Mouse (Mus musculus) gonadal fat pad, adult 2 months (tissue): Measurements from ENCODE around the gene Myo1f. TPM values are rescaled to one million over a fixed set of nuclear protein-coding genes. Genes with fewer than 3 reads are reported as not detected.

Experiments used
- DNase-seq: peaks from one replicate; pipeline ENCODE4 v3.0.0-alpha.2; 2012; ENCODE audit warnings: low read depth
- polyA plus RNA-seq: library from polyadenylated mRNA; depleted of rRNA; stranded (reverse); fragments of >200 nt; gene quantifications from 2 replicates; pipeline ENCODE4 v1.2.3, GENCODE M21; 2012; rRNA removed

Myo1f gene
- 6.2 TPM in 2 replicates for polyA plus RNA-seq

DNA sequence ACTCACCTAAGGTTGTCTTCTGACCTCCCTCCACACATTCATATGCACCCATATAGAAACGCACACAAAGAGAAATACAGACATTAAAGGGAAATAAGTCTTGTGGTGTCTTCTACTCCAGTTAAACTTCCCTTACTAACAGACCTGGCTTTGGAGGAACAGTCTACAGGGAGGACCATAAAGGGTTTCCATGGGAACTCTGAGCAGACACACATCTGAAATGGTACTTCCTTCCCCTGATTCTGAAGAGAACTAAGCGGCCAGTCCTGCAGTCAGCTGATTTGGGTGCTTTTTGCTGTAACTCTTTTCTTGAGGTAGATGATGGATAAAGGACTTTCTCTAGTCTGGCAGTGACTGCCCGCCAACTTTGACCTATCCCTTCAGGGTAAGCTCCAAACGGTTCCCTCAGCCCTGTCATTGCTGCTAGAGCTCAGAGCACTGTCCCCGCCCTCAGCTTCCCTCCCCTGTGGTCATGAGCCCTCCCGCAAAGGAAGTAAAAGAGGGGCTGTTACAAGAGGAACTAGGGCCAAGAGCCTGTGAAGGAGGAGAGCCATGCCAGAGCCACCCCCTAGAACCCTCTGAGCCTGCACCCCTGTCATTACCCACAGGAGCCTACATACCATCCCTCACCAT lies at the start of gene Myo1f:
Gene Myo1f (plus strand): TSS at position 485 of the 633 bp plus-strand sequence.
- no peak for DNase-seq

DNA sequence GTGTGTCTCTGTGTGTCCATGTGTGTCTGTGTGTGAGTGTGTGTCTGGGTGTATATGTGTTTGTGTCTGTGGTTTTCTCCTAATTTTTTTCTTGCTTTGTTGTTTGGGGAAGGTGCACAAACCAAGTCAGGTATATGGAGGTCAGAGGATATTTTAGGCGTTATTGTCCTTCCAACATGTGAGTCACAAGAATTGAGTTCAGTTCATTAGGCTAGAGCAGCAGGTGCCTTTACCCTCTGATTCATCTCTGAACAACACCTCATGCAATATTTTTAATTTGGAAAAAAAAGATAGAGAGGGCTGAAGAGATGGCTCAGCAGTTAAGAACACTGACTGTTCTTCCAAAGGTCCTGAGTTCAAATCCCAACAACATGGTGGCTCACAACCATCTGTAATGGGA lies 47.1 kb upstream of the Myo1f start:
- no peak for DNase-seq

DNA sequence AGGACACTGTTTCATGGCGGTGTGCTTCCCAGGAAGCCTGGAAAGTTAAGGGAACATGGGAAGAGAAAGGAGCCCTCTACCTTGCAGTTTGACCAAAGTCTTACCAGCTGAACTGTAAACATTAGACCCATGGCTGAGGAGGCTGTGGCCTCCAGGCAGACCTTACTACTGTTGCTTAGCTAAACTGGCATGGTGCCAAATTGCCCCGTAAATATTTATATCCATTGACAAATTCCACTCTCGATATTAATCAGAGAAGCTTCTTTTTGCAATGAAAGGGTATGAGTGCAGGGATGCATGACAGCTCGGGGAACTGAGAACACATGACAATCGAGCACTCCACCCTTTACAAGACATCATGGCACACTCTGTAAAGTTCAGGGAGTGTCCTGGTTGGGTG lies 45.3 kb upstream of the Myo1f start:
- no peak for DNase-seq

DNA sequence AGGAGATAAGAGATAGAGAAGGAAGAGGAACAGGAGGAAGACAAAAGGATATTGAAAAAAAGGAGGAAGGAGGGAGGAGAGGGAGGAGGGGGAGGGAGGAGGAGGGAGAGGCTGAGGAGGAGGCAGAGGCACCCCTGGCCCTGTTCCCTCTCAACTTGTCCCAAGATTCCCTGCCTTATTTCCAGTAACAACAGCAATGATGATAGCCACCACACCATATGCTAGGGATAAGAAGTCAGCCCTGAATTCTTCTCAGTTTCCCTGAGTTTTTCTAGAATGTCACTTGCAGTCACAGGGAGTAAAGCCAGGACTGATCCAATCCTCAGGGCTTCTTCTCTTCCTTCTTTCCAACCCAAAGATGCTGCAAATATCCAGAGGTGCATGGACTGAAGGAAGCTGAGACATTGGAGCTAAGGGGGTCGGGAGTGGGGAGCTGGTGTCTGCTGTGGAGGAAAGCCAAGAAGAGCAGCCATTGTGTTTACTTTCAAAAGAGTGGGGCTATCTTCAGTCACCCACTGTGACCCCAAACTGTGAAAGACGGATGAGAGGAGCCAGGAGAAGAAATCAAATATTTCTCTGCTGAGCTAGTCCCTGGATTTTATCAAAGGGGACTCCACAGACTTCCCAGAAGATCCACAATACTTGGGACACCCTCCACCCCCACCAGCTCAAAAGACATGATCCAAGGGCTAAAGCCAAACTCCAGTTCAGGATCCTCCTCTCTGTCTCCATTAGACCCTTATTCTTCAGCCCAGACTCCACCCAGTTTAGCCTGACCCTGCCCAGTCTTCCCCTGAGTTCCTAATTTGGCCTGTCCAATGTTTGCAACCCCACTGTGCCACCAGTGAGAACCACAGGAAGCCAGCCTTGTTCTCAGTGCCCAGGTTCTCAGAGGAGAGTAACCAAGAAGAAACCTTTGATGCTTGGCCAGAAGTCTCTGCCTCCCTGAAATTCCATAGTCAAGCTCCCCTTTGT lies 42.8 kb upstream of the Myo1f start:
- DNase-seq: no peak

DNA sequence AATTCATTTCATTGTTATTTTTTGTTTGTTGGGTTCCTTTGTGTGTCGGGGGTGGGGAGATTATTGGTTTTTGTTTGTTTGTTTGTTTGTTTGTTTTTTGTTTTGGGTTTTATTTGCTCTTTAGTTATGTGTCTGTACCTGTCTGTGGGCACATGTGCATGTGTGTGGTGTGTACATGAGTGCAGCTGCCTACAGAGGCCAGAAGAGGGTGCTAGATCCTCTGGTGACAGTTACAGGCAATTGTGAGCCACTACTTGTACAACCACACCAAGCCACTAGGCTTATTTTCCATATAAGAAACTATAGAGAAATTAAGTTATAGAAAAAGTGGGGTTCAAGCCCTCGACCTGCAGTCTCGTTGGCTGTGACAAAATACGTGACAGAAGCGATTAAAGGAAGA lies 41.6 kb upstream of the Myo1f start:
- no peak for DNase-seq

DNA sequence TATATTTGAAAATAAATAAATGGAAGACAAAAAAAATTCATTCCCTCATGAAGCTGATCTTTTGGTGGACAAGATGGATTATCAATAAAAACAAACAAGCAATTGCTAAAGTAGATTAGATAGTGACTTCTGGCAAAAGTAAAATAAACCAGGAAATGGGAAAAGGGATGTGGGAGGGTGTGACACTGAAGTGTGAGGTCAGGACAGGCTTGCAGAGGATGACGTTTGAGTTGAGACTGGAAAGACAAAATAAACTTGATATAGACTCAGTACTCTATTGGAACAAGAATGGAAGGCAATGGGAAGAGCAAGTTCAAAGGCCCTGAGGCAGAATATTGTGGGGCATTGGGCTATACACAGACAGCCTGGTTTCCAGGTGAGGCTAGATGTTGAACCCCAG lies 35.1 kb upstream of the Myo1f start:
- DNase-seq: no peak

DNA sequence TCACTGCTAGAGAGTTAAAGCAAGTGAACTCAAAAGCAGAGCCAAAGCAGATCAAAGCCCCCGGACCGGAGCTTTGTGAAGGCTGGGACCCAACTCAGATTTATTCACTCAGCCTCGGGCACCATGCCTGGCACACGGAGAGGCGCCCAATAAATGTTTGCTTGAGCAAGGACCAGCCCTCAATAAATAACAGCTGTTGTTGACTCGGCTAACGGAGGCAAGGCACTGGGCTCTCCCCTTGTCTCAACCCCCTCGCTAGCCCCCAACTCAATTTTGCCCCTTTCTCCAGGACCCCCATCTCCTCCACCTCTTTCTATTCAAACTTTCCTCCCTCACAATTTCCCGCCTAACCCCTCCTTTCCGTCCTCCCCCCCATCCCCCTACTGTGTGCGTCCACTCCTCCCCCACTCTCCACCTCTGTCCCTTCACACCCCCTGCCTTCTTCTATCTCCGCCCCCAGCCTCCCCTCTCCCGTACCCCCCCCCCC lies 32.0 kb upstream of the Myo1f start:
- no peak for DNase-seq

DNA sequence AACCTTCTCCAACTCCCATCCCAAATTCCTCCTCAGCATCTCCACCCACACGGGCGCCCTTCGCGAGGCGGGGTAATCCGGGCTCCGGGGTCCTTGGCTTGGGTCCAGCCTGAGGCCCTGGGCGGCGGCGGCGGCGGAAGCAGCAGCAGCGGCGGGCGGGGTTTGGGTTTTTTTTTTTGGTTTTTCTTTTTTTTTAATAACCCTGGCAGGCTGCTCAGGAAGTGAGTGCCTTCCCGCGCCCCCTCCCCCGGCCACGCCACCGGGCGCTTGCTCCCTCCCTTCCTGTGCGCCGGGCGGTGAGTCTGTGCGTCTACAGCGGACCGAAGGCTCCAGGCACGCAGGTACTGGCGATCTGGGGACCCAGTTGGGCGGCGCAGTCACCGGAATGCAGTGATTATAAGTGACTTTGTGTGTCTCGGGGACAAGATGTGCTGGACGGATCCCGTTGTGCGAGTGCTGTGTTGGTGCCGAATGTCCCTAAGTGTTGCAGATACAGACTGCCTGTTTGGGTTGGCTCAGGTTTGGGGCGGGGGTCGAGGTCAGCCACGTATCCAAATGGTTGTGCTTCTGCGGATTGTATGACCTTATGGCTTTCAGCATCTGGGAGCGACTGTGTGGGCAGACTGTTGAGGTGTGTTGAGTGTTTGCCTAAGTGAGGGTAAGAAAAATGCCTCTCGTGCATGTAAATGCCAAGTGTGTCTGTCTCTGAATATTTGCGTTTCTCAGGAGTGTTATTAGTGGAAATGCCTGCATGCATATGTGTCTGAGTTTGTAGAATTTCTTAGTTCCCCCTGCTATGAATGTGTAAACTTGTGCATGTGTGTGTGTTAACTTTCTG lies 31.4 kb upstream of the Myo1f start, which contains the start of gene Adamts10:
Gene Adamts10 (plus strand): TSS at position 287 of the 838 bp plus-strand sequence.
- DNase-seq: no peak

DNA sequence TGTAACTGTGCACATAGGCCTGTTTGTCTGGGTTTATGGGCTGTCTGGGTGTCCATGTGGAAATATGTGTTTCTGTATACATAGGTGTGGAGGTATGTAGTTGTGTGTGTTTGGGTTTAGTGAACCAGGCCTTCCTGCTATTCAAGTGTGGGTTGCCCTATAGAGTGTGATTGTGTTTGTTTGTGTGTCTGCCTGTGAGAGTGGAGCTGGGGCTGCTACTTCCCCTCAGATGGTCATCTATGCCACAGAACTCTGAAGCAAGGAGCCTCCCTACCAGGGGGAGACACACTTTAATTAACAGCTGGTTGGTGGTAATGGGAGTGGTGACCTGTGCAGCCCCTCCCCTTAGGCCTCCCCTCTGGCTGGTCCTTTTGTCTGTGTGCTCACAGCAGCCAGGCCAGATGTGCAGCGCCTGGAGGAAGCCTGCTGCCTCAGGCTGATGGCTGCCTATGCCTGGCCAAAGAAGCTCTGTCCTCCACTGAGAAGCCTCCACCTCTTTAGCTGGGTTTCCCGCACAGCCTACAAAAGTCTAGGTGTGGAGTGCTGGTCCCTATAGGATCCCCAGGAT lies 30.6 kb upstream of the Myo1f start:
- no peak for DNase-seq

DNA sequence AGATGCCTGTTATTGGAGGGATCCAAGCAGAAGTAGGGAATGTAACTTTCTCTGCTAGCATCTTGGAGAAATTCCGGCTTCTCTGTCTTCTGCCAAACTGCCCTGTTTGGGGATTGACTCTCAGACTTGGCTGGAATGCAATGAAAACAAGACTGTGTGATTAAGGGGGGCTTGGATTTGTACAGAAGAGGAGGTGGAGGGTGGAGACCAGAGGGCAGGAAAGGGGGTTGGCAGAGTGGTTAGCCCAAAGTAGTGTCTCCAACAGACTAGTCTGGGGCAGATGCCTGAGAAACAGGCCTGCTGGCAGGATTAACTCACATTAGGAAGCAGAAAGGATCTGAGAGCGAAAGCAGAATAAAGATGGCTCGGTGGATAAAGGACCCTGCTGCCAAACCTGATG lies 29.0 kb upstream of the Myo1f start:
- DNase-seq: no peak

DNA sequence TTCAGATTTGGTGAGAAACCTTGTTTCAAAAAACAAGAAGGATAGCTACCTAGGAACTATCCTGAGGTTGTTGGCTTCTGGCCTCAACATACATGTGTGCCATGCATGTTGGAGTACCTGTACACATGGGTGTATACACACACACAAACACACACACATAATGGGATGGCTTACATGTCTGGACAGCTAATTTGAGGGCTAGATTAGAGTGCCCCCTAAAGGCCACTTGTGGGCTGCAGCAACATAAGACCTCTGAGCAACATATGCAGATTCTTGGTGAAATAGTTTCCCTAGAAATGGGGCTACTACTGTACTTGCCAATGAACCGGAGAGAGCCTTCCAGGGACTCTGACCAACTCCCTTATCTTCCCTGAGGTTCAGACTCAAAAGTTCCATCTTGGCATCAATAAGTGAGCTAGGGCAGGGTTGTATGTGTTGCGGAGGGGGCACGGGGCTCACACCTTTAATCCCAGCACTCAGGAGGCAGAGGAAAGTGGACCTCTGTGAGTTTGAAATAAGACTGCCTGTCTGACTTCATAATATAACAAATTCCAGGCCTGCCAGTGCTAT lies 16.3 kb upstream of the Myo1f start:
- no peak for DNase-seq

DNA sequence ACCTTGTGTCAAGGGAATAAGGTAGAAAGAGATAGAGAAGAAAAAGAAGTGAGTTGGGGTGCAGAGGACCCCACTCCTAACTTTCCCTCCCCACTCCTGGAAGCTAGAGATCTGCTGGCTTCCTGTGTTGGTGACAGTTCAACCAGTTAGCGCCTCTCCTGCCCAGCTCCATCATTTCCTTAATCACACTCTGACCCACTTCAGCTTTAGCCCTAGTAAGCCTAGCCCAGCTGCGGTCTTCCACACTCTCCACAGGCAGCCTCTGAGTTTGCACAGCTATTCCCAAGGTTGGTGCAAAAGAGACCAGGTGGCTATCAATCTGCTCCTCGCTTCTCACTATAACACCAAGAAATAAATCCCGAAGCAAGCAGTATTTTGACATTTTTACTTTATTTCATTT lies 15.6 kb upstream of the Myo1f start:
- no peak for DNase-seq

DNA sequence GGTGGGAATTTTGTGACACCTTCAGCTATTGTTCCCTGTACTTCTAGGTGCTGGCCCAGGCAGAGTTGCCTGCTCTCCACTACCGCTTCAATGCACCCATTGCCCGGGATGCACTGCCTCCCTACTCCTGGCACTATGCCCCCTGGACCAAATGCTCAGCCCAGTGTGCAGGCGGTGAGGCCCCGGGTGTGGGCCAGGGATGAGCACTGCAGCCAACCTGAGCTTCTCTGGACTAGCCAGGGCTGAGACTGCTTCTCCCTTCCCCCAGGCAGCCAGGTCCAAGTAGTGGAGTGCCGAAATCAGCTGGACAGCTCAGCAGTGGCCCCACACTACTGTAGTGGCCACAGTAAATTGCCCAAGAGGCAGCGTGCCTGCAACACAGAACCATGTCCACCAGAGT lies 6.3 kb upstream of the Myo1f start:
- DNase-seq: no peak

DNA sequence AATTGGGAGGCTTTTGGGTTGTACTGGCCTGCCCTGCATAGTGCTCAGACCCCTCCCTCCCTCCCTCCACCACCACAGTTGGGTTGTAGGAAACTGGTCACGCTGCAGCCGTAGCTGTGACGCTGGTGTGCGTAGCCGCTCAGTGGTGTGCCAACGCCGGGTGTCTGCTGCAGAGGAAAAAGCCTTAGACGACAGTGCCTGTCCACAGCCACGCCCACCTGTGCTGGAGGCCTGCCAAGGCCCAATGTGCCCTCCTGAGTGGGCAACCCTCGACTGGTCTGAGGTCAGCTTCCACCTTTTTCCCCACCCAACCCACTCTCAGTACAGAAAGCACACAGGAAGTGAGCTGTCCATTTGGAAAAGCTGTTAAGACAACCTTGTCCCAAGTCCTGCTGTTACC lies 5.1 kb upstream of the Myo1f start:
- DNase-seq: no peak

DNA sequence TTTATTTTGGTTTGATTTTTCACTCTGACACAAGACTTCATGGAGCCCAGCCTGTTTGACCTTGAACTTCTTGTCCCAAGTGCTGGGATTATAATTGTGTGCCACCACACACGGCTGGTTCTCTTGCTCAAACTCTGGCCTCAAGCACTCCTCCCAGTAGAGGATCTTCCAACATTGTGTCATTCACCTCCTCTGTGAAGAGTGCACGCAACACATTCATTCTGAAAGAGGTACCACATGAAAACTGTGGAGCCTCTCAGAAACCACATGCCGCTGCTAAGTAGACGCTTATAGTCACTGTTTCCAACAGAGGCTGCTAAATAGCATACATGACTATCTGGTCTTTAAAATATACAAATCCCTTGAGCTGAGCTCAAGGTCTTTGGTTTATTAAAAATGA lies 3.4 kb upstream of the Myo1f start:
- no peak for DNase-seq

DNA sequence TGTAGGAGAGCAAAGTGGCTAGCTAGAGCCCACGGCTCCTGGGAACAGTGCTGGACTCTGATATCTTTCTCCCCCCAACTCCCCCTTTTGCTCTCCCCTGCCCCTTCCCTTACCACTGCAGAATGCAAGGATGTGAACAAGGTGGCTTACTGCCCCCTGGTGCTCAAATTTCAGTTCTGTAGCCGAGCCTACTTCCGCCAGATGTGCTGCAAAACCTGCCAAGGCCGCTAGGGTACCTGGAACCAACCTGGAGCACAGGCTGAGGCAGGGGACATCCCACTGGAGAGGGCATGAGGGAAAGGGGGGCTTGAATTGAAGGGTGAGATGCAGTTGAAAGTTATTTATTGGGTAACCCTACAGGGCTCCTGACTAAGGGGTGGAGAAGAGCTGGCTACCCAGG lies 2.5 kb upstream of the Myo1f start:
- no peak for DNase-seq

DNA sequence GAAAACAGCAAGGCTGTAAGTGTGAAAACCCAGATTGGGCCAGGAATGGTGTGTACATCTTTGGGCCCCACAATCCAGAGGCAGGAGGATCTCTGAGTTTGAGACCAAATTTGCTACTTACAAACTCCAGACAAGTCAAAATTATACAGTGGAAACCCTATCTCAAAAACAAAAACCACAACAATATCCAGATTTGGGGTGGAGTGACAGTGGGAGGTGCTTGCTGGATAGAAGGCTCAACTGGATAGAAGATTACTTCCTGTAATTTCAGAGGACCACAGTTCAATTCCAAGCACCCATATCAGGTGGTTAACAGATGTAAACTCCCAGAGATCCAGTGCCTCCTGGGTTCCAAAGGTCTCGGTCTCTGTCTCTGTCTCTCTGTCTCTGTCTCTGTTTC lies 971 bp upstream of the Myo1f start:
- no peak for DNase-seq

DNA sequence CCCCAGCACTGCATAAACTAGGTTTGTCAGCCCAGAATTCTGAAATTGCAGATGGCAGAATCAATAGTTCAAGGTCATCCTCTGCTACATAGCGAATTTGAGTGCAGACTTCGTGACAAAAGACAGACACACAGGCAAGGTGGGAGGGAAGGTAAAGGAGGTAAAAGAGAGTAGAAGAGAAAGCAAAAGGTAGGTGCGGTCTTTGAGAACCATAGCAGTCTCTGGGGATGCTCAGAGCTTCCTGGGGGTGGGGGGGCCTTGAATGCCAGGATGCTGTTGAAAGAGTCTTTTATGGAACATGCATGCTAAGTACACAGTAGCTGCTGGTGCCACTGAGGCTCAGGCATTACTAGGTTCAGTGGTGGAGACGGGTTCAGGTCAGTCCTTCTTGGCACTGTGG lies 2.4 kb downstream of the Myo1f start:
- no peak for DNase-seq

DNA sequence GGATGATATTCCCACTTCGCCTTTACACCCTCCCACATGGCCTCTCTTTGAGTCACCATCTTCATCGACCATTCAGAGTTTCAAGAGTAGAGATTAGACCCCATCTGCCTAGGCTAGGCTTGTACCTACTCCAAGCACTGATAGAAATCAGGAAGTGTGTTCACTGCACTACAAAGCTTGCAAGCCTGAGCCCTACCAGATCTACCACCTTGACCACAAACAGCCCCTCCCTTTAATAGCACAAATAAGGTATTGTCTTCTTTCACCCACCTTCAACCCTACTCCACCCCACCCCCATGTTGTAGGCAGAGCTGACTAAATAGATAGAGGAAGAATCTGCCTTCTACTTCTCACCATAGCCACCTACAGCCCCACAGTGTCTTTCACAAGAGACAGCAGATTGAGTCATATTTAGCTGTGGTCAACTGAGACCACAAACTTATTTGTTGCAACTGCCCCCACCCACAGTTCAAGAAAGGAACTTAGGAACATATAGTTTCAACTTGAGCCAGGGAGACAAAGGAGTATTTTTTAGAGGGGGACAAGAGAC lies 8.1 kb downstream of the Myo1f start:
- DNase-seq: no peak

DNA sequence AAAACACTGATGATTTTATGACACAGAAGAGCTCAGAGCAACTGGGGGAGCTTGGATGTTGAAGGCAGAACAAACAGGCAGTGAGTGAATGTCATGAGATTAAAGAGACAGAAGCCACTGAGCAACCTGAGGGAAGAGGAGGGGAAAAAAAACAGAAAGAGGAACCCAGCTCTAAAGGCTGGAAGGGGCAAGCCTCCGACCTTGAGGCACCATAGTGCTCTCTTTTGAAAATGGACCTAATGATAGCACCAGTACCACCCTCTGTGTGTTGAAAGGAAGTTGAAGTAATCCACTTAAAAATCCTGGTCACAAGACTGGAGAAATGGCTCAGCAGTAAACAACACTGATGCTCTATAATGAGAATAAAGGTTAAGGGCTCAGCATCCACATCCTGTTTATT lies 9.1 kb downstream of the Myo1f start:
- no peak for DNase-seq

DNA sequence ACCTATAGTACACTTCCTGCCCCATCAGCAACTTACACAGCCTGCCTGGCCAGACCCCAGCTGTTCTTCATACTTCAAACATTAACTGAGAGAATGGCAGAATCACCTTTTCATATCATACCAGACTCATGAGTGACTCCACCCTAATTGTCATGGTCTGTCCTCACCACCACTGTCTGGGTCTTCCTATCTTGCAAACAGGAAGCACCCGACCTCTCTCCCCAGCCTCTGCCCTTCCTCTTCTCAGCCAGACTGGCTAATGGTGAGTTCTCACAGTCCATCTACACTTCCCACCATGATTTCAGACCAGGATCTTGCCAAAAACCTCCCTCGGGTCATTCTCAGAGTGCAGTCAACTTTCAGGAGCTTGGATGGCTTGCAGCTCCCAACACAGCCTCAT lies 10.7 kb downstream of the Myo1f start:
- no peak for DNase-seq
